Mouse (Mus musculus) cerebellum, postnatal 25 days (tissue): Measurements from ENCODE around the gene Tjap1.

Experiments used
- DNase-seq, 2 experiments: peaks; one replicate each; pipeline ENCODE4 v3.0.0; 2021; ENCODE audit warnings: mixed read lengths in 2 of 2

The Tjap1 gene

DNA sequence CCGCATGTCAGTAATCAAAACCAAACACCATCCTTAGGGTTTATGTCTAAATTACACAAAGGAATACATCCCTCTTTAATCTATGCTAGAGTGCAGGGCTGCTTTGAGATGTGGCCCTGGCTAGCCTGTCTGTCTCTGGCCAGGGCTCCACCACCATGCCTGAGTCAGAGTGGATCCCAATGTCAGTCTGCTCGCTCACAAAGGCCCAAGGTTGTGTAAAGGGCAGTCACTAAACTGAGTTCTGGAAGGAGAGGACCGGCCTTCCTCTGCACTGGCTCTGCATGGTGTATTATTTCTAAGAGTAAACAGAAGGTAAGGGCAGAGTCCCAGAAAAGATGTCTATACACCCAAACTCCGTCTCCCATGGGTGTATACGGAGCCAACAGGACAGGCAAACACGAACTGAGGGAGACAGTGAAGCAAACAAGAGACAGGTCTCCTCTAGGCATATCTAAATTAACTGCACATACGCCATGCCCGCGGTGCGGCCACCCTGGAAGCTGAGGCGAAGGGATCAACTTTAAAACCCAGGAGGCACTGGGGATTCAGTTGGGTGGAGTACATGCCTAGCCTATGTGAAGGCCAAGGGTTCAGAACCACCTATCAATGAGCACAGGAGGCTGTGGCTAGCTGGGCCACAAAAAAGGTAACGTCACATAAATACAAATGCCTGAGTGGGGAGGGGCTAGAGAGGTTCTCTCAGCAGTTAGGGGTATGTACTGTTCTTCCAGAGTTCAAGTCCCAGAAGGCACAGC, 4.6 kb downstream of the Tjap1 start:
- DNase-seq: no peak

DNA sequence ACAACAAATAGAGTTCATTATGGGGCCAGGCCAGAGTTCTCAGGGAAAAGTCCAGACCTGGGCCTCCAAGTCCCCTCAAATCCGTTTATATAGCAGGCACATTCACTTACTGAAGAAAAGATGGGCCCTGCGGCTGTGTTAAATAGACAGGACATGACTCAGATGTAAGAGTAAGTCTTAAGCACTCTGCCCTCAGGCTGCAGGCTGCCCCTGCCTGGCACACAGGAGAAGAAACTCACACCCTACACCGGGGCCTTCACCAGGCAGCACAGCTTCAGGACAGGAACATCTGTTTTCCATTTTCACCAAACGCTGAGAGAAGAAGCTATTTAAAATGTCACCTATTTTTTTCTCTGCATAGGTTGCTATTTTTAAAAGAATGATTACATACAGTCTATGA, 5.2 kb downstream of the Tjap1 start:
- no peak for DNase-seq

- no peak for DNase-seq
Observed at GRCm38 (mm10) chr17:46275506-46275905, 7.3 kb downstream of the Tjap1 start.

DNA sequence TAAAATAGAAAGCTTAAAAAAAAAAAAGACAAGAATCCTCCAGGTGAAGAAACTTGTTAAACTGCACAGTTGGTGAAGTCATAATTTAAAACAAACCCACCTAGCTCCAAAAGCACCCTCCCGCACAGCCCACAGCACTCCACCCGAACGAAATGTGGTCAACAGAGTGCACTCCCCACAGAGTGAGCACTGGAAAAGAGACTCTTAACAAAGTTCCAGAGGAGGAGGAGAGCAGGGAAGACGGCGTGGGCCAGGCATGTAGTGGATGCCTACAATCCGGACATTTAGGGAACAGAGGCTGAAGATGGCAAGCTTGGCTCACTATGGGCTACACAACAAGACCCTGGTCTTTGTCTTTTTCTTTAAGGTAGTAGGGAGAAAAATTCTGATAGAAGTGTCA, 7.8 kb downstream of the Tjap1 start:
- DNase-seq: no peak

DNA sequence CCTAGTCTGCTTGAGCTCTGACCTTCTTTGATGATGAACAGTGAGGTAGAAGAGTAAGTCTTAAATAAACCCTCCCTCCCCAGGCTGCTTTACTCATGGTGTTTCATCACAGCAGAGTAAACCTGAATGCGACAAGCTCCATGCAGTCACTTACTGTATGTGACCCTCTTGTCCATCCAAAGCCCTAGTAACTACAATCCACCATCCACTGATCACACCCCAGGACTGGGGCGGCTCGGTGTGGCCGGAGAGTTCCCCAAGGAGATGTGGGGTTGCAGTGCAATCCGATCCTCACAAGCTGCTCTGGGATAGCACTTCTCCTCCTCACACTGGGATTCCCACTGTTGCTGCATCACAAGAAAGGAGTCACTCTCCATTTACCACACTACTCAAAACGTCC, 8.4 kb downstream of the Tjap1 start:
- no peak for DNase-seq

DNA sequence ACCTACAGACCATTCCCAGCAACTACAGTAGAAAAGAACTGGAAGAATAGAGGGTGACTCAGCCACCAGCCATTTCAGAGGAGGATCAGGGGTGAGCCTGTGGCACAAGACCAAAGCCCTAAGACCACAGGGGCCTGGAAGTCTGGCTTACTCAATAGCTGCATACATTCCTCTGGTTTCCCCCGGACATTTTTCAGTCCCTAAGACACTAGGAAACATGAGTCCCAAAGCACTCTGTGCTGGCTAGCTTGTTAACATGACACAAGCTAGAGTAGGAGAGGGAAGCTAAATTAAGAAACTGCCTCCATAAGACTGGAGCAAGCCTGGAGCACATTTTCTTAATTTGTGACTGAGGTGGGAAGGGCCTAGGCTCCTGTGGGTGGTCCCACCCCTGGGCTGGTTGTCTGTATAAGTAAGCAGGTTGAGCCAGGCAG, 9.0 kb downstream of the Tjap1 start:
- DNase-seq: no peak

GRCm38 (mm10) chr17:46272675-46273074, 10.2 kb downstream of the Tjap1 start:
- no peak for DNase-seq

DNA sequence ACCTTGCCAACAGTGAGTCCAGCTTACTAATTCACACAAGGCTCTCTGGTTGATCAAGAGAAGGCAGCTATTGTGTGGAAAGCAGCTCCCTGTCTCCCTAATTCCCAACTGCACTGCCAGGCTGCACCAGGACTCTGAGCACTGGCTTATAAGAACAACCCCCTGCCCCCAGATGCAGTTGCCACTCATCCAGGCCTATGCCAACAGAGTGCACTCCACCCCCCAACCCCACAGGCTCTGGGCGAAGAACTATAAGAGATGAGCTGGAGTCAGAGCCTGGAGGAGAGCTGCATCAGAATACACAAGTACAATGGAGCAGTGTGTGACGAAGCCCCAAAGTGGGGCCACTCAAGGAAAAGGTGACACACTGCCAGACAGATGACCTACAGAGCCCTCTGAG, 10.8 kb downstream of the Tjap1 start:
- DNase-seq: no peak

DNA sequence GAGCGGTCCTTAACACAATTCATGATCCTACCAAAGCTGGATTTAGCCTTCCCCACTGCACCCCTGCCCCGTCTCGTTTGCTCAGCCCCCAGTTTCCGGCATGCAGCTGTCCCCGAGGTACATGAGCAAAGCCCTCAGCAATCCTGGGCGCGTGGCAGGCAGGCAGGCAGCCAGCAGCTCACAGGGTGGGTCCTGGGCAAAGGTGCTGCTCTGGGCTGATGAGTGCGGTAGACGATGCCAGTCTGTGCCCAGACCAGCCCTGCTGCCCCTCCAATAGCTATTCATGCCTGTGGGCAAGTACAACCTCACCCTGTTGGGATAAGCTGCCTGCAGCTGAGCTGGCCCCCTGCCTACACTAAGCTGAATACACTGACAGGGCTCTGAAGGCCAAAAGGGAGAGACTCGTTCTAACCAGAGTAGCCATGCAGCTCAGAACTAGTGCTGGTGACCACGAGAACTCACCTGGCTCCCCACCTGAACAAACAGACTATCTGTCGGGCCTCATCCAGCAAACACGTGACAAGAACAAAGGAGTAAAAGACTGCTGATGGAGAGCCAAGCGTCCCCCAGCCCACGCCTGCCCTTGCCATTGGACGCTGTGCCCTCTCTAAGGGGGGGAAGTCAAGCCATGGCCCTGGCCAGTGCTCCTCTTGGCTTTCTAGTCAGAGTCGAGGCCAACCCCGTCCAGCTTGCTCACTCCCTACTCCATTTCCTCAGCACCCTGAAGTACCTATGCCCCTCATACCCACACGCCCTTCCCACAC, 12.9 kb downstream of the Tjap1 start:
- no peak for DNase-seq

DNA sequence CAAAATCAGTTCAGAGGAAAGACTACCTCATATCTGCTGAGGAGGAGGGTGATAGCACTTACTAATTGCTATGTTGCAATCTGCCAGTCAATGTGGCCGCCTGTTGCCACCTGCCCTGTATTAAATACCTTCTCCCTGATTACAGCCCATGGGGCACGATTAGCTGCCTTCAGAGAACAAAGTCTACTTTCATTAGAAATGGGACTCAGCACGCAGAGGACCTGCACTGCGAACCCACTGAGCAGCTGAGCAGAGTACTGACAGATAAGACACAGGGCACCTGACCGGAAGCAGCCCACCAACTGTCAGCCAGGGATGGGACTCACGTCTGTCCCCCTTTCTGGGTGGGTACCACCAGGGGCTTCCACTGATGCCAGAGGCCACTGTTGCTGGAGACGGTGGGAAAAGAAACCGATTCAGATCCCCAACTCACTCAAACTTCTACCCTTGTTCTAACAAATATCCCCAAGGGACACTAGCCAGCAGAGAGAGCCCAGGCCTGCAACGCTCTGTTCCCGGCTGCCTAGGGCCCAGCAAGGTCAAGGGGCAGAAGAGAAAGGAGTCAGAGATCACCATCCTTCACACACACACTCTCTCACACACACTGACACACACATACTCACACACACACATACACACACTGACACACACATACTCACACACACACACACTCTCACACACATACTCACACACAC, 14.7 kb downstream of the Tjap1 start:
- DNase-seq: no peak

DNA sequence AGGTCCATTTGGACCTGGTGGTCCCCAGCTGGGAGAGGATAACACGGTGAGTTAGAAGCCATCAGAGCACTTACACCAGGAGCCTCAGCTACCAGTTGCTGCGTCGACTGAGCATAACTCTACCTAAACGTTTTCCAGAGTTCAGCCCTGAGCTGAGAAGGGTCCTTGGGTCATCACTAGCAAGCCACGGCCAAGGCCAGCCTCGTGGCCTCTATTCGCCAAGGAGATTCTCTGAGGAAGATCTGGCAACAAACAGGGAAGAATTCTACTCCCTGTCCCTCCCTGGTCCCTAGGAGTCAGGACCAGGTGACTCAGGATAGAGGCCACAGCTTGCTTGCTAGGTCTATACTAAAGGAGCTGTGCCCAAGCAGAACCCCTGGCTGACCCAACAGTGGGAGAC, 15.3 kb downstream of the Tjap1 start:
- DNase-seq: no peak

DNA sequence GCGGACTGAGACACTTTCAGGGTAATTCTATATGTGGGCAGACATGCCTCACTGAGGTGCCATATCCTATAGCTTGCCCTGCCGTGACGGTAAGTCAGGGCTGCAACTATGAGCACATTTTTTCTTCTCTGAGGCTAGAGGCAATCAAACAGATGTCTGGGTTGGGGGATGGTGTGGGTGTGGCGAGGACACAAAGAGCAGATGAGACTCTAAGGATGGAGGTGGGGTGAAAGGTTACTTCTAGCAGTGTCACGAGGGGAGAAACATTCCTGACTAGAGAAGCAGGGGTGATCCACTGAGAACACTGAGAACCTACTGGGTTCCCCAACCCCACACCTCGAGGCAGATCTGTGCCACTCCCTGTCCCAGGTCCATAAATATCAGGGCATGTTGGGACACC, 15.8 kb downstream of the Tjap1 start:
- no peak for DNase-seq

DNA sequence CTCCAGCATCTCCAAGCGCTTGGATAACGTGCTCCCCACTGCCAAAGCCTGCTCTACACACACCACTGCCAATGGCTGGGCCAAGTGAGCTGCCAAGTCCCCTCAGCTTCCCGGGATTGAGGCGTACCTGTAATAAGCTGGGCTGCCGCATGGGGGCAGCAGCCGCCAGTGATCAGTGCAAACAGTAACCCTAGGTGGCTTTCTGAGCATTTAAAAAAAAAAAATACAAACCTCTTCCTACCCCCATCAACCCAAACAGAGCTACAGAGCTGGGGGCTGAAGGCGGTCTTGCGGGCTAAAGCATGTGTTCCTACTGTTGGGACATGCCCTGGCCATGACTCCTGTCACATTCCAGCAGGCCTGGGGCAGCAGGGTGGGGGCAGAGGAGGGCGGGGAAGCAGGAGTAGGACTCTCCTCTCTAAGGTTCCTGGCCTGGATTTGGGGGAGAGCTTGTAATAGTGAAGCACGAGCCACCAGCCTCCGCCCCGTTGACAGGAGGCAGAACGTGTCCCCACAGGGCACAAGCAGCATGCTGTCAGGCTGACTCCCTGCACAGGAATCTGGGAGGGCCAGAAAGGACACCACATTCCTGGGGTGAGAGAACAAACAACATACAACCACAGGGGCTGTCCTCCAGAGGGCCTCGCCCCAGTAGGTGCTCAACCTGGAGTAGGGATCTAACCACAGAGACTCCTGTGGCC, 16.8 kb downstream of the Tjap1 start:
- peak; percentile 93 to 94 for DNase-seq

GRCm38 (mm10) chr17:46265502-46265901, 17.3 kb downstream of the Tjap1 start:
- DNase-seq: no peak

DNA sequence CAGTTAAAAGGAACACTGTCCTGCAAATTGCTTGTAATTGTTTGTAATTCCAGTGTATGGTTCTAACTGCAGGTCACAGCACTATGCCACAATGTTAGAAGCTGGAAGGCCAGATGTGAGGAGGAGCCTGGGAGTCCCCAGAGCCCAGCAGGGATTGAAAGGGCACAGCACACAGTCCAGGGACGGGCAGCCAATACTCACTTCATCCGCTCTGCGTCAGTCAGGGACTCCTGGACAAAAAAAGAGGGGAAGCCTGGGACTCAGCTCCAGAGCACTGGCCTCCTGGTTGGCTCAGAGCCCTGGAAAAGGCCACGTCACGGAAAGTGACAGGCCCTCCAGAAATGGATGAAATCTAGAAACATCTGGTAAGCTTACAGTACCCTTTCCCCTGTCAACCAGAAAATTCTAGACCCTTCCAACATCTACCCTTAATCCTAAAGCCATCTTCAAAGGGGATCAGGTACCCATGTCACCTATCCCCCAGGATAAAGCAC, 20.6 kb downstream of the Tjap1 start:
- no peak for DNase-seq

- no peak for DNase-seq
Observed at GRCm38 (mm10) chr17:46259675-46260074, 23.2 kb downstream of the Tjap1 start.

DNA sequence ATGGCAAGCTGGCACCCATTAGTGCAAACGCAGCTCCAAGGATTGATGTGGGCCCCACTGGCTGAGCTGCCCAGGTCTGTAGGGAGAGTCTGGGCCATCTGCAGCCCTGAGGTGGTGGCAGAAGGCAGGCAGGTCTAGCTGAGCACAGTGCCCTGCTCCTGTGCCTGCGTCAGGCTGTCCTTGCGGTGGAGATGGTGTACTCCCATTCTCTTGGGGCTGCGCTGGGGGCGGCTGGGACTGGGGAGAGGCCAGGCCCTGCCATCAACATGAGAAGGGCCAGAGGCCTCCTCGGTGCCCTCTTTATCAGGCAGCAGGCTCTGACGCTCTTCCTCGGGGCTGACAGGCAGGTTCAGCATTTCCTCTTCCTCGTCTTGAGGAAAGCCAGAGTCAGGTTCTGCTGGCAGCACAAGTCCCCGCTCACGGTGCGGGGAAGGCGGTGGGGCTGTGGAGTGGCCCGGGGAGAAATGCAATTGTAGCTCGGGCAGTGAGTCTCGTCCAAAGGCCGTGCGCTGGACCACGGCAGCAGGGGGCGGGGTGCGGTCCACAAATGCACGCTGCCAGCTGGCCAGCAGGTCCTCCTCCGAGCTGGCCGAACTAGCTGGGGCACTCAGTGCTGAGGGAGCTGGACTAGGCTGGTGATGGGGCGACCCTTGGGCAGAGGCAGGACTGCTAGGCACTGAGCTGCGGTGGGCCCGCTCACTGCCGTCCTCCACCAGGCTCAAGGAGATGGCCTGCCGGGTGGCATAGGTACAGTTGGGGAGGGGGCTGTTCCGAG, 24.4 kb downstream of the Tjap1 start:
- no peak for DNase-seq

- no peak for DNase-seq
Observed at GRCm38 (mm10) chr17:46255147-46255546, 27.7 kb downstream of the Tjap1 start.

DNA sequence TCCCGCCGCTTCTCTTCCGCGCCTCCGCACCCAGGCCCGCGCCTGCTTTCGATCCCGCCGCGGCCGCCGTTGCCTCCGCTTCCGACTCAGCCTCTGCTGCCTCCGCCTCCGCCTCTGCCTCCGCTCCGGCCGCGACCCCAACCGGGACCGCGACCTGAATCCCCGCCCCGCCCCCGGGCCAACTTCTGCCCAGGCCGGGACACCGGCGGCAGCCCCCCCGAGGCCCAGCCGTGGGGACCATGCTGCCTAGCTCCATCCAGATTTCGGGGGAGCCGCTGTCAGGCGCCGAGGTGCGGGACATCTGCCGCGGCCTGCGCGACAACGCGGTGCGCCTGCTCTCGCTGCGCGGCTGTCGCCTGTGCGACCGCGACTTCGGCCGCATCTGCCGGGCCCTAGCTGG, 28.7 kb downstream of the Tjap1 start:
- DNase-seq: peak in 1 of 2 experiments; percentile 68

DNA sequence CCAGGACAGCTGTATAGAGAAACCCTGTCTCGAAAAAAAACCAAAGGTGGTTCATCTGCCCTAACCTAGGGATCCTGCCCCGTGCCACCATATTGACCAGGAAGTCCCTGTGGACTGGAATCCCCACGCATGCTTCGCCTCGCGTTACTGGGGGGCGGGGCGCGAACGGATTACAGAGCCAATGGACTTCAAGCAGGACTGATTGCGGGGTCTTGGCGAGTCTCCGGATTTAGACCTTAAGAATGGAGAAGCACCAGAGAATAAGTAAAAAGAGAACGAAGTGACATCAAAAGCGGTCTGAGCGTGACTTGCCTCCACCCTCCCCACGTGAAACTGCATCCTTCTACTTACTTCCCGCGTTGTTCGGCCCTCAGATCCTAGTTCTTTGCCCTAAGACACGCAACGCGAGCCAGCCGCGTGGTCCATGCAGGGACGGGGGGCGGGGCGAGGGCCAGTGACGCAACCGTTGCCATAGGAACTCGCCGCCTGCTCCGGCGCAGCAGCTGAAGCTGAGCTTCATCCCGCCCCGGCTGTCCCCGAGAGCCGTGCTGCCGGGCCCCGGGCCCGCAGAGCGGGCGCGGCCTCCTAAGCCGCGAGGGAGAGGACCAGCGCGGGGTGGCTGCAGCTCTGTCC, 29.3 kb downstream of the Tjap1 start, which contains the start of gene Lrrc73:
Gene Lrrc73 (plus strand): TSS at position 80 of the 633 bp plus-strand sequence.
- peak; percentile 93 to 97 for DNase-seq
